Mouse (Mus musculus) erythroblast, embryonic 14.5 days (primary cell): Measurements from ENCODE around the gene Lrrc4c.

Experiments
- GATA1 ChIP-seq: IDR thresholded peaks from 2 replicates; pipeline ENCODE4 v1.6.1; 2012; ENCODE audit warnings: low read length, inconsistent platforms, mixed read lengths
- TAL1 ChIP-seq: IDR thresholded peaks from 3 replicates; pipeline ENCODE4 v1.6.1; 2012; ENCODE audit warnings: low read length, inconsistent platforms, mixed read lengths

GRCm38 (mm10) chr2:96499116-96499882 is 181.3 kb downstream of the Lrrc4c start:
- no peak for TF ChIP-seq GATA1
- no peak for TF ChIP-seq TAL1
